Mouse (Mus musculus): ENCODE measurements around the gene Ctf2. TPM values are rescaled to one million over a fixed set of nuclear protein-coding genes. Genes with fewer than 3 reads are reported as not detected.
A peak's percentile ranks its signal among the peaks of the same experiment; 100 is the strongest.

Gene Ctf2
- polyA plus RNA-seq, 1 experiment from 2014 or later: 0.08 TPM

DNA sequence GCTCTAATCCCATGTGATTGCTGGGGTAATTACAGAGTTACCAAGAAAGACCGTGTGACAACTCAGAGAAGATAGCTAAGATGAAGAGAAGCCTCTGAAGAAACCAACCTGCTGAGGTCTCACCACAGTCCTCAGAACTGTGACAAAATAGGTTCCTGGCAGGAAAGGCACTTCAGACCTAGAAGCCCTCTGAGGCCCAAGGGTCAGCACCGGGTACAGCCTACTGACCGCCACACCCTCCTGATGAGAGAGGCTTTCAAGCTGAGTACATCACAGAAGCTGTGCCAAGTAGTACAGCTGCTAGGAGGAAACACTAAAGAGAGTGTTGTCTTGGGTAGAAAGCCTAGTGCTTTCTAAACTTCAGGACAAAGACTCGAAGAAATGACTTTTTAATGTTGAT is 59.2 kb downstream of the Ctf2 start:
- Histone ChIP-seq H3K9ac (replicated peaks; ENCODE audit: low read depth) (no peak overlapping the region), H3K4me2 (replicated peaks; ENCODE audit: low read depth, low read length) (no peak overlapping the region), H3K9me3 (ENCODE audit: low read length) (no peaks in the 10 kb centered on the region), H3K27ac (ENCODE audit: low read length) (no peak overlapping the region), H3K36me3 (ENCODE audit: insufficient read depth, low read length) (no peaks in the 10 kb centered on the region), H3K27me3 (replicated peaks; ENCODE audit: insufficient read depth, low read length) (no peaks in the 10 kb centered on the region), H3K4me3 (ENCODE audit: low read depth, low read length) (no peak overlapping the region), H3K4me1 (ENCODE audit: insufficient read depth, low read depth, low read length) (no peaks in the 10 kb centered on the region)
- TF ChIP-seq CTCF (IDR thresholded peaks at IDR 0.05) (no peak), EP300 (IDR thresholded peaks at IDR 0.05) (no peak)
- WGBS: 70% methylated on average over 4 of the region's 4 CpGs
- DNase-seq (ENCODE audit: low spot score) (no peak), ATAC-seq (peak; percentile 33; the same call in 1 of the 2 replicates)

DNA sequence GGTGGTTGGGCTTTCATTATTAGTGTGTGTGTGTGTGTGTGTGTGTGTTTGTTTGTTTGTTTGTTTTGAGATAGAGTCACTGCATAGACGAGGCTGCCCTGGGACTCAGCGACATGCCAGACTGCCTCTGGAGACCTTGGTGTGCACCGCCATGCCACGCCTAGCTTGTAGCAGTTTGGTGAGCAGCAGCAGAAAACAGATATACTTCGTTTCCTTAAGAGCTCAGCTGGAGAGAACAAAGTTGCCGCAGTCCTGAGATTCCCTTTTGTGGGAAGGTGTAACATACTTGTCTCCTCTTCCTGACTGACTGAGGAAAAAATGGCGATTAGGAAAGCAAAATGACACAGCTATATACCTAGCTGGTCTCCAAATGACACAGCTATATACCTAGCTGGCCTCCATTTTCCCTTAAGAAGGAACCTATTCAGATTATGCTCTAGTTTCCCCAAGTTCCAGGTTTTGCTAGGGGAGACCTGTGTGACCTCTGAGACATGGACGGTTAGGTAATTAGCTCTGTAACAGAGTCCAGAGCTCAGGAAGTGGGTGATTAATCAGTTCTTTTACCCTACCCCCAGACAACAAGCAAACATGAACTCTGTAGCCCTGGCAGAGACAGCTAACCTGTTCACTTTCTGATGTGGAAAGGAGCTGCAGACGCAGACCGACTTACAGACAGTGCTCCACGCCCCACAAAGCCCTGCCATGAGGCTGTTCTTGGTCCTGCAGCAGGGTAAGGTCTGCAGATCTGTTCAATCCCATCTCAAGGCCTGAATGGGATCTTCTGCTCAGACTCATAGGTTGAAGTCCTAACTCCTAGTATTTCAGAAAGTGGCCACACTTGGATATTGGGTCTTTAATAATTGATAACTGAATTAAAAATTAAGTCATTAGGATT is 59.8 kb downstream of the Ctf2 start:
- no peak overlapping the region for H3K9ac ChIP-seq (replicated peaks; ENCODE audit: low read depth)
- no peaks in the 10 kb centered on the region for H3K27me3 ChIP-seq (replicated peaks; ENCODE audit: insufficient read depth, low read length)
- TF ChIP-seq EP300 (IDR thresholded peaks at IDR 0.05): no peak
- no peak for TF ChIP-seq CTCF (IDR thresholded peaks at IDR 0.05)
- H3K27ac ChIP-seq (ENCODE audit: low read length): no peak overlapping the region
- ATAC-seq (no peak), DNase-seq (ENCODE audit: low spot score) (no peak)
- H3K4me1 ChIP-seq (ENCODE audit: insufficient read depth, low read depth, low read length): no peaks in the 10 kb centered on the region
- 62% methylated on average over 11 of the region's 11 CpGs for WGBS
- no peaks in the 10 kb centered on the region for H3K36me3 ChIP-seq (ENCODE audit: insufficient read depth, low read length)
- H3K4me3 ChIP-seq (ENCODE audit: low read depth, low read length): no peak overlapping the region
- no peak overlapping the region for H3K4me2 ChIP-seq (replicated peaks; ENCODE audit: low read depth, low read length)
- no peaks in the 10 kb centered on the region for H3K9me3 ChIP-seq (ENCODE audit: low read length)

MicroRNA genes within 50 kb of the gene (microRNA counts, 519-probe panel; counts per million panel counts)
- microRNA mmu-miR-762: not detected

Small RNAs within 50 kb of the gene (microRNA-seq; reads per million reads assigned to microRNA genes)
- gene Mir762: not detected

Other genes with a start within 250 kb of the Ctf2 start
- 19.2 and 19.3 TPM in 2 replicates for gene Srcap, start 220.2 kb downstream of the Ctf2 start, polyA plus RNA-seq (2015; fragmentation: Nextera tagmentation; extraction: Ambion mirVana)
- 9.3 and 10.3 TPM in 2 replicates for gene Gm42715, start 212.6 kb downstream of the Ctf2 start, polyA plus RNA-seq (2015; fragmentation: Nextera tagmentation; extraction: Ambion mirVana)
- 5.4 and 6.1 TPM in 2 replicates for gene Tmem265, start 170.8 kb downstream of the Ctf2 start, polyA plus RNA-seq (2015; fragmentation: Nextera tagmentation; extraction: Ambion mirVana)
- 31.7 and 34.4 TPM in 2 replicates for gene Phkg2, start 158.8 kb downstream of the Ctf2 start, polyA plus RNA-seq (2015; fragmentation: Nextera tagmentation; extraction: Ambion mirVana)
- 28.8 and 29.5 TPM in 2 replicates for gene Ccdc189, start 143.6 kb downstream of the Ctf2 start, polyA plus RNA-seq (2015; fragmentation: Nextera tagmentation; extraction: Ambion mirVana)
- 25.9 and 27.1 TPM in 2 replicates for gene Rnf40, start 143.4 kb downstream of the Ctf2 start, polyA plus RNA-seq (2015; fragmentation: Nextera tagmentation; extraction: Ambion mirVana)
- gene Zfp629, start 116.4 kb downstream of the Ctf2 start, polyA plus RNA-seq (2015; fragmentation: Nextera tagmentation; extraction: Ambion mirVana): 5.2 and 6.0 TPM in 2 replicates
- 34.1 TPM in 2 replicates for gene Bcl7c, start 23.2 kb downstream of the Ctf2 start, polyA plus RNA-seq (2015; fragmentation: Nextera tagmentation; extraction: Ambion mirVana)
- 9.9 and 10.4 TPM in 2 replicates for gene Ctf1, start 19.4 kb downstream of the Ctf2 start, polyA plus RNA-seq (2015; fragmentation: Nextera tagmentation; extraction: Ambion mirVana)
- gene Fbxl19, start 12.4 kb upstream of the Ctf2 start, polyA plus RNA-seq (2015; fragmentation: Nextera tagmentation; extraction: Ambion mirVana): 1.6 TPM in 2 replicates
- 38.5 and 42.8 TPM in 2 replicates for gene Orai3, start 37.6 kb upstream of the Ctf2 start, polyA plus RNA-seq (2015; fragmentation: Nextera tagmentation; extraction: Ambion mirVana)
- 10.5 and 11.0 TPM in 2 replicates for gene Setd1a, start 44.5 kb upstream of the Ctf2 start, polyA plus RNA-seq (2015; fragmentation: Nextera tagmentation; extraction: Ambion mirVana)
- gene Gm49388, start 53.4 kb upstream of the Ctf2 start, polyA plus RNA-seq (2015; fragmentation: Nextera tagmentation; extraction: Ambion mirVana): not detected in 2 replicates
- gene Hsd3b7, start 68.4 kb upstream of the Ctf2 start, polyA plus RNA-seq (2015; fragmentation: Nextera tagmentation; extraction: Ambion mirVana): 52.8 and 55.8 TPM in 2 replicates
- 41.3 and 49.2 TPM in 2 replicates for gene Stx4a, start 92.1 kb upstream of the Ctf2 start, polyA plus RNA-seq (2015; fragmentation: Nextera tagmentation; extraction: Ambion mirVana)
- 0.74 and 0.94 TPM in 2 replicates for gene Stx1b, start 92.4 kb upstream of the Ctf2 start, polyA plus RNA-seq (2015; fragmentation: Nextera tagmentation; extraction: Ambion mirVana)
- 6.3 and 6.8 TPM in 2 replicates for gene Zfp646, start 144.1 kb upstream of the Ctf2 start, polyA plus RNA-seq (2015; fragmentation: Nextera tagmentation; extraction: Ambion mirVana)
- 9.4 and 10.0 TPM in 2 replicates for gene Zfp668, start 144.7 kb upstream of the Ctf2 start, polyA plus RNA-seq (2015; fragmentation: Nextera tagmentation; extraction: Ambion mirVana)
- gene Prss53, start 158.8 kb upstream of the Ctf2 start, polyA plus RNA-seq (2015; fragmentation: Nextera tagmentation; extraction: Ambion mirVana): 0.56 and 0.76 TPM in 2 replicates
- gene Gm21974, start 163.3 kb upstream of the Ctf2 start, polyA plus RNA-seq (2015; fragmentation: Nextera tagmentation; extraction: Ambion mirVana): not detected in 2 replicates
- 134 TPM in 2 replicates for gene Vkorc1, start 163.5 kb upstream of the Ctf2 start, polyA plus RNA-seq (2015; fragmentation: Nextera tagmentation; extraction: Ambion mirVana)
- 74.4 and 81.2 TPM in 2 replicates for gene Bckdk, start 171.9 kb upstream of the Ctf2 start, polyA plus RNA-seq (2015; fragmentation: Nextera tagmentation; extraction: Ambion mirVana)
- gene Kat8, start 180.3 kb upstream of the Ctf2 start, polyA plus RNA-seq (2015; fragmentation: Nextera tagmentation; extraction: Ambion mirVana): 21.1 TPM in 2 replicates
- gene Prss8, start 197.9 kb upstream of the Ctf2 start, polyA plus RNA-seq (2015; fragmentation: Nextera tagmentation; extraction: Ambion mirVana): 141 and 152 TPM in 2 replicates
- 9.2 and 10.0 TPM in 2 replicates for gene Prss36, start 214.6 kb upstream of the Ctf2 start, polyA plus RNA-seq (2015; fragmentation: Nextera tagmentation; extraction: Ambion mirVana)
- gene Fus, start 235.3 kb upstream of the Ctf2 start, polyA plus RNA-seq (2015; fragmentation: Nextera tagmentation; extraction: Ambion mirVana): 139 and 147 TPM in 2 replicates

Measured in lung, postnatal 0 days (tissue).